Mouse (Mus musculus) liver, embryonic 14.5 days (tissue): ENCODE measurements around the gene Qrfpr.

Source experiments
- CTCF ChIP-seq: IDR thresholded peaks from 2 replicates; pipeline ENCODE4 v1.5.1; 2016; ENCODE audit warnings: antibody characterized with exemption, low read depth, control low read depth
- EP300 ChIP-seq: IDR thresholded peaks from 2 replicates; pipeline ENCODE4 v1.6.1; 2016; ENCODE audit warnings: antibody characterized with exemption, low read depth

DNA sequence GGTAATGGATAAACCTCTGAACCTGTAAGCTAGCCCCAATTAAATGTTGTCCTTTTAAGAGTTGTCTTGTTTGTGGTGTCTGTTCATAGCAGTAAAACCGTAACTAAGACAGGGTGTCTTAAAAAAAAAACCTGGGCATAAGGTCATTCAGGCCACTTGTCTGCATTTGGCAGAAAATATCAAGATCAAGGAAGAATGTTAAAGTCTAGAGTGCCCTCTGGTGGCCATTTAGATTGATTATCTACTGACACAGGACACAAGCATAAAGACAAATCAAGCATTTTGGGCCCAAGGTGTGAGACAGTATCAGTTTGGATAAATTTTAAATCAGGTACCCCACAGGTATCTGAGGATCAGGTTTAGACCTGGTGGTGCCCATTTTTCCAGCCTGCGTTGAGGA is 84.6 kb downstream of the Qrfpr start:
- peak; percentile 46 for TF ChIP-seq CTCF
- TF ChIP-seq EP300: no peak
